Mouse (Mus musculus) small intestine, adult 2 months (tissue): ENCODE measurements around the gene Eef1a2. TPM values are rescaled to one million over a fixed set of nuclear protein-coding genes. Genes with fewer than 3 reads are reported as not detected.

Source experiments
- H3K27ac ChIP-seq: fragments of 200-500 bp; 2 replicates; pipeline ENCODE4 v1.5.1; 2012; ENCODE audit warnings: low read depth, low read length, control low read depth, inconsistent platforms; ENCODE audit not compliant: insufficient read depth
- H3K27me3 ChIP-seq: fragments of 200-500 bp; 2 replicates; pipeline ENCODE4 v1.6.1; 2012; ENCODE audit warnings: mild to moderate bottlenecking, moderate library complexity, low read length, inconsistent platforms; ENCODE audit not compliant: control insufficient read depth, insufficient read depth
- H3K36me3 ChIP-seq: fragments of 200-500 bp; 2 replicates; pipeline ENCODE4 v1.6.1; 2012; ENCODE audit warnings: mild to moderate bottlenecking, low read length, control low read depth, inconsistent platforms; ENCODE audit not compliant: control insufficient read depth, insufficient read depth
- H3K4me1 ChIP-seq: fragments of 200-500 bp; 2 replicates; pipeline ENCODE4 v1.6.1; 2012; ENCODE audit warnings: low read length, inconsistent platforms, mixed read lengths; ENCODE audit not compliant: control insufficient read depth, insufficient read depth, insufficient read length
- H3K4me3 ChIP-seq: fragments of 200-500 bp; 2 replicates; pipeline ENCODE4 v1.5.1; 2012; ENCODE audit warnings: low read depth, mild to moderate bottlenecking, control low read depth, inconsistent platforms, low read length, moderate library complexity
- CTCF ChIP-seq: fragments of 200-500 bp; IDR thresholded peaks from 2 replicates; pipeline ENCODE4 v1.5.1; 2012; ENCODE audit warnings: low read depth, mild to moderate bottlenecking, control low read depth, inconsistent platforms, low read length, moderate library complexity, mixed read lengths; ENCODE audit not compliant: insufficient replicate concordance, insufficient read length; ENCODE audit errors: extremely low read depth
- POLR2A ChIP-seq: fragments of 200-500 bp; IDR thresholded peaks from 2 replicates; pipeline ENCODE4 v1.6.1; 2012; ENCODE audit warnings: low read depth, mild to moderate bottlenecking, control low read depth, inconsistent platforms, low read length, moderate library complexity
- WGBS: fragments of 180-500 bp; shearing (Covaris S2); methylation state at CpG from one replicate; pipeline ENCODE4 v1.1.7; 2018; 5-methylcytosine and 5-hydroxymethylcytosine counted together
- polyA plus RNA-seq: library from polyadenylated mRNA; depleted of rRNA; stranded (reverse); fragments of >200 nt; gene quantifications from 2 replicates; pipeline ENCODE4 v1.2.3, GENCODE M21; 2012

Gene Eef1a2
- polyA plus RNA-seq, 1 experiment = 3.4 TPM

DNA sequence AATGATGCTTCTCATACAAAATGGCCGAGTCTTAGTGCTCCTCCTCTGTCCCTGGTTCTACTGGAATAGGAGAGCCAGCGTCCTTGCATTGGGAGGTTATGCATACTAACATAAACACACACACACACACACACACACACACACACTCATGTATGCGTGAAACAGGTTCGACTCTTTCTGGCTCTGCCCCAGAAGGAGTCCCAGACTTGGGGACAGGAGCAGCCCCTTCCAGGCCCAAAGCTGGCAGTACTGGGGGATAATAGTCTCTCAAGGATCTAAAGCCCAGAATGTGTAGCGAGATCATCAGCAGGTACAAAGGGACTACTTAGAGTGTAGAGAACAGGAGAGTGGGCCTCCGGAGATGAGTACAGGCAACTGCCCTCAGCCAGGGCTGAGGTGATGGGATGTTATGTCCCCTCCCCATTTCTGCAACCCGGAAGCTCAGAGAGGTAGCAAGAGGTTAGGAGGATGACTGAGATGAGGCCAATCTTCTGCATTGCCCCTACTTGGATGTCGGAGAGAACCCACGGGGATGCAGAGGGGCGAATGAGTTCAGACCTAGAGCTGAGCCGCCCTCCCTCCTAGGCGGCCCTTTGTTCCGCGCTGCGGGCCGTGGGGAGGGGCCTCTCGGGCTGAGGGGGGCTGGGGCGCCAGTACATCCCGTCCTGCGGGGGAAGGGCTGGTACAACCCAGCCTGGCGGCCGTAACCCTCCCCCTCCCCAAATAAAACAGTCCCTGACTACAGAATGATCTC lies 22.8 kb downstream of the Eef1a2 start:
- 10% methylated on average over 22 of the region's 22 CpGs for WGBS

DNA sequence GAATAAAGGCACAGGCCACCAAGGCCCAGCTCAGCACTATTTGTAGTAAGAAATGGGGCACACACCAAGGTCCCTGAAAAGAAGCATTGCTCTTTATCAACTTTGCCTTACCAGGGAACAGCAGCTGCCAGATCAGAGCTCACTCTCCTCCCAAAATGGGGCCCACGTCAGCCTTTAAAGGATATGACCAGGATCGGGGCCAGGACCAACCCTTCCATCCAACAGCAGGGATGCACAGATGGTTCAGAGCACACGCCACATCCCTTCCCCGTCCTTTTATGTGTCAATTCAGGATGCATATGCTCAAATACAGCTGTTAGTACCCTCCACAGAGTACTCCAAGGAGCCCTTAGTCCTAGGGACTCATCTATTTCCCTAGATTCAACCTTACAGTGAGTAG lies 26.6 kb downstream of the Eef1a2 start:
- WGBS = 65% methylated on average over 4 of the region's 4 CpGs
- Histone ChIP-seq H3K4me3 (no peak overlapping the region), H3K27ac (no peak overlapping the region), H3K27me3 (peaks cover 13% of the 10 kb centered on the region), H3K4me1 (0 out of 2 replicates have a peak, but pooled peaks cover 2% of the 10 kb centered on the region), H3K36me3 (no peaks in the 10 kb centered on the region)
- TF ChIP-seq CTCF (no peak), POLR2A (no peak)

More for the DNA sequence above, 22.8 kb downstream of the Eef1a2 start:
- H3K27me3 ChIP-seq = peaks cover 22% of the 10 kb centered on the region
- 0 out of 2 replicates have a peak, but pooled peaks cover 2% of the 10 kb centered on the region for H3K4me1 ChIP-seq
- TF ChIP-seq POLR2A (no peak), CTCF (no peak)
- no peaks in the 10 kb centered on the region for H3K36me3 ChIP-seq
- H3K27ac ChIP-seq = no peak overlapping the region
- no peak overlapping the region for H3K4me3 ChIP-seq

DNA sequence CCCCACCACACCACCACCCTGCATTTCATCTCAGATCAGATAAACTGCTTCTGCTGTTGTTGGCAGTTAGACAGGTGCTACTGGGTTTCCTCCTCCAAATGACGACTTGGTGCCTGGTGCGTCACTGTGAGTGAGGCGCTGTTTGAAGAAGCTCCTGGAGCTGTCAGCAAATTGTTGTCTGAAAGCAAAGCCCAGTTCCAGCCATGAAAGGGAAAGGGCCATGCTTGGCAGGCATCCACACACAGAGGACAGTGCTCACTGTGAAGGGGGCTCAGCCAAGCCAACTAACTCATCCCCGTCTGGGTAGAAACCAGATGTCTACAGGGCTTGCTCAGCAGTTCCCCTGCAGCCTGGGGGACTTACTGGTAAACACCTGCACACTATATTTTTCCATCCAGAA lies 27.9 kb downstream of the Eef1a2 start:
- H3K36me3 ChIP-seq = no peaks in the 10 kb centered on the region
- H3K4me3 ChIP-seq = no peak overlapping the region
- 64% methylated on average over 4 of the region's 4 CpGs for WGBS
- no peak overlapping the region for H3K27ac ChIP-seq
- peaks cover 2% of the 10 kb centered on the region for H3K27me3 ChIP-seq
- TF ChIP-seq CTCF (no peak), POLR2A (no peak)
- no peaks in the 10 kb centered on the region for H3K4me1 ChIP-seq

DNA sequence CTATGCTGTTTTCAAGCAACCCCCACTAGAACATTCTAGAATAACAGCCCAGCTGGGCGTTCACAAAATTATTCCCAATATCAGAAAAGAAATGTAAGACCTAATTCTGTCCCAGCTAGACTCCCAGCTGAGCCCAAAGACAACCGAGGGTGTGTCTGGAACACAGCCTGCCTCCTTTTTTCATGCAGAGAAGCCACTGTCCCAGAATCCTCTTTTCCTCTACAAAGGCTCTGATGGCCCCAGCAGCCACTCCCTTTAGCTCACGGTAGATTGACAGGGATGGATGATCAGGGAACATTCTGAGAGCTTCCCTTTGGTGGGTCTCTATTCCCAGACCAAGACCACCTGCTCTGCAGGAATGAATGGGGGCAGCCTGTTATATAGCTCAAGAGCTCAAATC lies 29.0 kb downstream of the Eef1a2 start:
- Histone ChIP-seq H3K27ac (no peak overlapping the region), H3K36me3 (no peaks in the 10 kb centered on the region), H3K4me1 (no peaks in the 10 kb centered on the region), H3K27me3 (no peaks in the 10 kb centered on the region), H3K4me3 (no peak overlapping the region)
- WGBS = 33% methylated on average over 3 of the region's 3 CpGs
- TF ChIP-seq POLR2A (no peak), CTCF (no peak)

DNA sequence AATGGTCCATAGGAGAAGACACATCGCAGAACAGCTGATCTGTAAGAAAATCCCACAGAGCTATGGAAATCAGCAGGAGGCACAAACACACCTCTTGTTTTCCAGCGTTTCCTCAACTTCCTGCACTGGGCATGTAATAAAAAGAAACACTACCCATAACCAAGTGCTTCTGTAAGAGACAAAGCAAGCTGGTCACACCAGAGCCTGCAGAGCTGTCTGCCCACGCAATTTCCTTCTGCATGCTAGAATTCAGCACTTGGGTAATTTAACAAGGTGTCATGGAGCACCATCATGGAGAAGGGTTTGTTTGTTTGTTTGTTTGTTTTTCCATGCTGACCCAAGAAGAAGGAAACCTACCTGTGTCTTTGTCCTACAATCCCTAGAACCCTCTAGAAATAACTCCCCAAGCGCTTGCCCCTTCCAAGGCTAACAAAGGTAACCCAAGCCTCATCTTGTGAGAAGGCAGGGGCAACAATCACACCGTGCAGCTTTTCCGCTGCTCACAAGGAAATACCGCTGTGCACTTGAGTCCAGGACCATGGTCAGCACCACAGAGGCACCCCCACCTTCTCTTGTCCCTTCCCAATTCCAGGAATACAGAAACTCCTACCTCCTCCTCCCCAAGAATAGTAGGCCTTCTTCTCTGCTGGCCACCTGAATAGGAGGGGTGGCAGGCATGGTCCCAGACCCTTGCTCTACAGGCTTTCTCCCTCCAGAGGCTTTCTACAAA lies 30.9 kb downstream of the Eef1a2 start:
- 42% methylated on average over 7 of the region's 7 CpGs for WGBS
- no peaks in the 10 kb centered on the region for H3K4me1 ChIP-seq
- no peak overlapping the region for H3K27ac ChIP-seq
- no peaks in the 10 kb centered on the region for H3K27me3 ChIP-seq
- H3K4me3 ChIP-seq = no peak overlapping the region
- H3K36me3 ChIP-seq = no peaks in the 10 kb centered on the region
- TF ChIP-seq POLR2A = no peak
- no peak for TF ChIP-seq CTCF

DNA sequence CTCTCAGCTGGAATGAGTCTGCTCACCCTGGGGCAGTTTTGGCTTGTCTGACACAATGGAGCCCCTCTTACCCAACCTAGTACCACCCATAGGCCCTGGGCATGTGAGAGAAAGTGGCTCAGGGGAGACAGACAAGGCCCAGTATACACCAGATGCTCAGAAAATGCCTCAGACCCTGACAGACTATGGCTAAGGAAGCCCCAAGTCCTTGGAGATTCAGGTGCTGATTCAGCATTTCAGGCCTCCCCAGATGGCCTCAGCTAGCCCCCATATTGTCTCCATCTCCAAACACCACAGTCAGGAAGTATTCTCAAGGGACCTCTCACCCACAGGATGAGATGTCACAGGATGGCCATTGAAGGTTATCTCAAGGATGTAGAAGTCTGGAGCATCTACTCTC lies 34.2 kb downstream of the Eef1a2 start:
- H3K36me3 ChIP-seq = no peaks in the 10 kb centered on the region
- no peak overlapping the region for H3K27ac ChIP-seq
- no peaks in the 10 kb centered on the region for H3K27me3 ChIP-seq
- H3K4me1 ChIP-seq = no peaks in the 10 kb centered on the region
- no peak for TF ChIP-seq POLR2A
- TF ChIP-seq CTCF = no peak
- H3K4me3 ChIP-seq = no peak overlapping the region

DNA sequence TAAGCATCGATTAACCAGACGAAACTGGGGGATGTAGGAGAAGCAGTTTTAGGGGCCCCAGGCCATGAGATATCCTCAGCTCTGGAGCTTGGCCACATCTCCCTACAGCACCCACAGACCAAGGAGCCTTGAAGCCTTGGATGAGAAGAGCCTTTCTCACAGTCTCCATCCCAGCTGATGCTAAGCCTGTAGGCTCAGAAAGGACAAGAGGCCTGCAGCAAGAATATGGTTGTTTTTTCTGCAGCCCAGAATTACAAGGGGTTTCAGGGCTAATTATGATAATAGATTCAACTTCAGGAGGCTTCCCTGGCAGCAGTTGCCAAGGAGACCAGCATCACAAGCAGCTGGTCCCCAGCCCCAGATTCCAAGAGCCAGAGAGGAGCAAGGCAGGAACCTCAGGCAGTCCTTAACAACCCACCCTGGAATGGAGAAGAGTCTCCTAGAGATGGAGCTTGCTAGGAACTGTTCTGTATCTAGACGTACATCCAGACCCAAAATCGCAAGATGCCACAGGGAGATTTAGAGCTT lies 35.8 kb downstream of the Eef1a2 start:
- TF ChIP-seq CTCF = no peak
- TF ChIP-seq POLR2A = no peak
- no peak overlapping the region for H3K4me3 ChIP-seq
- no peaks in the 10 kb centered on the region for H3K27me3 ChIP-seq
- no peaks in the 10 kb centered on the region for H3K4me1 ChIP-seq
- no peaks in the 10 kb centered on the region for H3K36me3 ChIP-seq
- 84% methylated on average over 4 of the region's 4 CpGs for WGBS
- H3K27ac ChIP-seq = no peak overlapping the region
